Mouse (Mus musculus): ENCODE results near the gene Leng9. TPM values are rescaled to one million over a fixed set of nuclear protein-coding genes. Genes with fewer than 3 reads are reported as not detected.

The Leng9 gene
- polyA plus RNA-seq, 1 experiment from 2014 or later, result 8.7 TPM

DNA sequence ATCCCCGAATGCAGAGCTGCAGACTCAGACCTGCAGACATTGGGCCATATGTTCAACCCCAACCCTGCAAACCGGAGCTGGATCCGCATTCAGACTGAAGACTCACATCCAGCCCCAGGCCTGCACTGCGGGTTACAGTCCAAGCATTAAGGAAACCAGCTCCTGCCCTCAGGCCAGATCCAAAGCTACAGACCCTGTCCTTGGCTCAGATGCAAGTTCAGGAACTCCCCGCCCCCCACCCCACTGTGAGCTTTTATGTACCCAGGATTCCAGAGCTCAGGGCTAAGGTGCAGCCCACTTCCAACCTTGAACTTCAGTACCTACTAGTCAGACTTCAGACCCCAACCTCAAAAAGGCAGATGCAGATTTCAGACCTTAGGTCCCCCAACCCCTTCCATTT is 25.3 kb downstream of the Leng9 start:
- no peak for DNase-seq (ENCODE audit: low spot score)

DNA sequence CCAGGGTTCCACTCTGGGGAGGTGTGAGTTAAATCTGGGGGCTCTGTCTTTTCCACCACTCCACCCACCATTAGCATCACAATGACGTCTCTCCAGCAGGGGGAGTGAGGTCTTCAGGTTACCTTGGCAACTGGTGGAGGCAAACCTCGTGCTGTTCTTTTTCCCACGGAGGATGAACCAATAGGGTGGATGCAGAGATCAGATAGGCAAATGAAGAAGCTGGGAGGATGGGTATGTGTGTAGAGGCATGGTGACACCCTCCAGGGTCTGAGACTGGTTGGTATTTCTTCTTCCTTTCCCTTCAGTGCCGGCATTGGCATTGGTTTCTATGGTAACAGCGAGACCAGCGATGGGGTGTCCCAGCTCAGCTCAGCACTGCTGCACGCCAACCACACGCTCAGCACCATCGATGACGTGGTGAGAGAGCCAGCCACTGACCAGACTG is 25.8 kb downstream of the Leng9 start:
- DNase-seq (ENCODE audit: low spot score), result peak; percentile 78

- DNase-seq (ENCODE audit: low spot score), result no peak
These were observed 26.4 kb downstream of the Leng9 start for GRCm38 (mm10) chr7:4123732-4124131.

- DNase-seq (ENCODE audit: low spot score), result no peak
These were observed 27.4 kb downstream of the Leng9 start for GRCm38 (mm10) chr7:4122783-4123182.

DNA sequence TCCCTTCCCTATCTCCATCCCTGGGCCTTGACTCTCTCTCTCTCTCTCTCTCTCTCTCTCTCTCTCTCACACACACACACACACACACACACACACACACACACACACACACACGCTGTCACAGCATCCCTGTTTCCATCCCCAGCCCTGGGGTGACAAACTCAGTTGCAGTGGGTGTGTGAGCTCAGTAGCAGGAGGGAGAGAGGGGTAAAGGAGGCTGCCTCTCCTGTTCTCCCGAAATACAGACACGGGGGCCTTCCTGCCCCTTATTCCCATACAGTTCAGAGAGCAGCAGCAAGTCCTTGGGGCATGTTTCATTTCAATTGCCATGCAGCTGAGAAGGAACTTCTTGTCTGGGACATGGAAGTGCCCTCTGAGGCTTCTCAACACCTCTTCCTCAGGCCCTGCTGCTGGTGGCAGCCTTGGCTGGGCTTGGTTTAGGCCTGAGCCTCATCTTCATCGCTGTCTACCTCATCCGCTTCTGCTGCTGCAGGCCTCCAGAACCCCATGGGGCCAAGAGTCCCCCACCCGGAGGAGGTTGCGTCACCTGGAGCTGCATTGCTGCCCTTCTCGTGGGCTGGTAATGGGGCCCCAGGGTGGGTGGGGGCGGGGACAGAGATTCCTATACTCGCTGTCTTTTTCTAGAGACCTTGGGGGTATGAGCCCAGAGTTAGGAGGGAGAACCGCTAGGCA is 28.0 kb downstream of the Leng9 start:
- no peak for DNase-seq (ENCODE audit: low spot score)

- no peak for DNase-seq (ENCODE audit: low spot score)
These were observed 29.9 kb downstream of the Leng9 start for GRCm38 (mm10) chr7:4119976-4120921.

- peak; percentile 34 for DNase-seq (ENCODE audit: low spot score)
These were observed 30.8 kb downstream of the Leng9 start, which contains the start of gene Ttyh1 for GRCm38 (mm10) chr7:4119344-4119902. Gene Ttyh1 (plus strand): TSS chr7:4119408.

DNA sequence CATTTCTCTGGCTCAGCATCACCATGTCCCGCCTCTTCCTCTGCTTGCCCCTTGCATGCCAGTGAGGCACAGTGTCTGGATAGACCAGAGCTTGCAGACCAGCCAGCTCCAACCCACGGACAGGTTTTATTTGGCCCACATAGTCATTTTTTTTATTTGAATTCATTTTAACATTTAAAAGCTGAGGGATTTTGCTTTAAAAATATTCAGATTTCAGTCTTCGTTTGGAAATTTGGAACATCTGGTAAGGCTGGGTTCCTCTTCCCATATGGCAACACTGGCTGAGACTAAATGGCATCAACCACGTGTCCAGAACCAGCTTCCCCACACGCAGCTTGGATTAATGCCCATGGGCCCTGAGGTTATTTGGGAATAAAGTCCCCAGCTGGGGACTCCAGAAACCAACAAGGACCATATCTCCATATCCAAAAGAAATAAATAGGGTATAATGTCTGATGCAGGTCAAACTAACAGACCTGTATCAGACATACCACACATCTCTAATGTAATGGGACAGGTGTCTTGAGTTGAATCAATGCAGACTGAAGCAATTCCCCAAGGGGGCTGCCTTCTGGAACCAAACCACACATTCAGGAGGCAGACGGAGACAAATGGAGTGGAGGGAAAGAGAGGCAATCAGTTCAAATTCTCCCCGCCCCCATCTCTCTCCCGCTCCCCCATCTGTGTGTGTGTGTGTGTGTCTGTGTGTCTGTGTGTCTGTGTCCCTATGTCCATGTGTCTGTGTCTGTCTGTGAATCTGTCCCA is 32.9 kb downstream of the Leng9 start:
- no peak for DNase-seq (ENCODE audit: low spot score)

GRCm38 (mm10) chr7:4111766-4112165 is 38.4 kb downstream of the Leng9 start:
- no peak for DNase-seq (ENCODE audit: low spot score)

DNA sequence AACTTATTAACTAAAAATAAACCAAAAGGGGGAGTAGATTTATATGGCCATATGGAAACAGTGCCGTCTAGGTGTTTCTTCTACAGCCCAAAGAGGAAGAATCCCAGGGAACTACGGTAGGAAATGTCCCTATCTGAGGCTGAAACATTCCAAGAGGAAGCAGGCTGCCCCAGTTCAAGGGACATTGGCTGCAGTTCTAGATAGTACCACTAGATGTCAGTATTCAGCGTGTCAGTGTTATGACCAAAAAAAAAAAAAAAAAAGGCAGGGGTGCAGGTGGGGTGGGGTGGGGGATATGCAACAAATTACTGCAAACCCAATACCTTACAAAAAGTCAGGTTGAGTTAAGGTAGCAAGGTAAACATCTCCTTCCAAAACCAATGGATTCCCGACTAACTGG is 46.8 kb downstream of the Leng9 start:
- DNase-seq (ENCODE audit: low spot score), result peak; percentile 61

GRCm38 (mm10) chr7:4101144-4101543 is 49.0 kb downstream of the Leng9 start:
- no peak for DNase-seq (ENCODE audit: low spot score)

GRCm38 (mm10) chr7:4098832-4099231 is 51.3 kb downstream of the Leng9 start:
- no peak for DNase-seq (ENCODE audit: low spot score)

GRCm38 (mm10) chr7:4098301-4098700 is 51.9 kb downstream of the Leng9 start:
- DNase-seq (ENCODE audit: low spot score), result no peak

Other genes with a start within 250 kb of the Leng9 start
- gene Lilra6, start 234.9 kb downstream of the Leng9 start, polyA plus RNA-seq (2015; fragmentation: Nextera tagmentation; extraction: Ambion mirVana), result 0.20 and 0.21 TPM in 2 replicates
- gene Lair1, start 87.2 kb downstream of the Leng9 start, polyA plus RNA-seq (2015; fragmentation: Nextera tagmentation; extraction: Ambion mirVana), result 6.6 and 8.0 TPM in 2 replicates
- 0.76 and 0.96 TPM in 2 replicates for gene Ttyh1, start 31.0 kb downstream of the Leng9 start, polyA plus RNA-seq (2015; fragmentation: Nextera tagmentation; extraction: Ambion mirVana)
- 23.0 and 30.9 TPM in 2 replicates for gene Leng8, start 13.3 kb downstream of the Leng9 start, polyA plus RNA-seq (2015; fragmentation: Nextera tagmentation; extraction: Ambion mirVana)
- 12.3 and 12.6 TPM in 2 replicates for gene Cdc42ep5, start 14.5 kb upstream of the Leng9 start, polyA plus RNA-seq (2015; fragmentation: Nextera tagmentation; extraction: Ambion mirVana)
- gene Lilra5, start 87.4 kb upstream of the Leng9 start, polyA plus RNA-seq (2015; fragmentation: Nextera tagmentation; extraction: Ambion mirVana), result 0.08 TPM in 1 of 2 replicates, not detected in the other
- 1.3 and 2.0 TPM in 2 replicates for gene Ncr1, start 187.3 kb upstream of the Leng9 start, polyA plus RNA-seq (2015; fragmentation: Nextera tagmentation; extraction: Ambion mirVana)
- gene Gp6, start 247.4 kb upstream of the Leng9 start, polyA plus RNA-seq (2015; fragmentation: Nextera tagmentation; extraction: Ambion mirVana), result not detected in 2 replicates